8 mouse cellular contexts compared by ENCODE assay signal in the genomic region with DNA sequence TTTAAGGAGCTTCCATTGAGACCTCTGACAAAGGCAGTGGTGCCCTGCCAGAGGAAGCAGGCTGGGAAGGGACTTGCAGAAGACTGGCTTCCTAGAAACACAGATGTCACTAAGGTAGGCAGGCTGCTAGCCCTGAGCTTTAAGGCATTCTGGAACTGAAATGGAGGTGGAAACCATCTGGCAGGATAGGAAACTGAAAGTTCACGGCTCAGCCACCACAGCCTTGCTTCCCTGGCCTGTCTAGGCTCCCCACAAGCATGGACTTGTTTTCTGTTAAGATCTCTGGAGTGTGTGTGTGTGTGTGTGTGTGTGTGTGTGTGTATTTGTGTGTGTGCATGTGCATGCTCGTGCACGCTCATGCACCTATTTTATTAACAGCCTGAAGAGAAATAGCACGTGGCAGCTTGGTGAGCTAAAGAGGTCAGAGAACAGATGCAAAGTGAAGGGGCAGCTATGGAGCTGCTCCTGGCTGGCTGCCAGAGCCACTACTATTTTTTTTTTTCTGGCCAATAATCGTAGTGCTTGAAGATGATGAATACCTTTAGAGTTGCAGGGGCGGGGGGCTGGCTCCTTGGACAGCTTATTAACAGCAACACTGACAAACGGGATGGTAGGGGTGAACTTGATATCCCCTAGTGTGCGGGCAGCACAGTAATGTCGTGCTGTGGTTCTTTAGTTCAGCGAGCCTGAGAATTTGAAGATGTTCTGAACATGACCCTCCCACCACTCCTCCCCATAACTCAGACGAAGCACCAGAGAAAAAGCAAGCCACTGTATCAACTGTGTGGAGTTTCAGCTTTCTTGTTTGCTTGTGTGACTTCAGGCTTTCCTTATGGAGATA.
A peak's percentile ranks its signal among the peaks of the same experiment; 100 is the strongest.
DNase-seq lines count a peak whose midpoint lies in the region; ATAC-seq and TF ChIP-seq lines count a peak whose summit lies in the region.

No protein-coding gene starts in this region.

- H3K27ac ChIP-seq in heart, embryonic 14.5 days (replicated peaks in 1 of 2; ENCODE audit: control insufficient read depth in 1 of 2, insufficient read depth in 1 of 2, low read depth in 2 of 2, low read length in 2 of 2), result peak overlapping the region; percentile 51 to 85
- H3K27ac ChIP-seq in kidney, postnatal 0 days, result peak overlapping the region; percentile 5; the same call in 1 of the 2 replicates
- H3K27ac ChIP-seq in midbrain, embryonic 12.5 days (replicated peaks), result peak overlapping the region; percentile 25; the same call in 1 of the 2 replicates

- no peaks in the 10 kb centered on the region for H3K27me3 ChIP-seq in heart, embryonic 14.5 days (ENCODE audit: control insufficient read depth, insufficient read depth, low read length)
- no peaks in the 10 kb centered on the region for H3K27me3 ChIP-seq in kidney, postnatal 0 days (ENCODE audit: insufficient read depth, low read length)
- H3K27me3 ChIP-seq in midbrain, embryonic 12.5 days, result no peaks in the 10 kb centered on the region

- no peak overlapping the region; the same call in 1 of the 2 replicates for H3K9ac ChIP-seq in heart, embryonic 14.5 days (ENCODE audit: low read length)
- no peak overlapping the region for H3K9ac ChIP-seq in kidney, postnatal 0 days (ENCODE audit: low read depth, low read length)
- no peak overlapping the region for H3K9ac ChIP-seq in midbrain, embryonic 12.5 days (replicated peaks)

- no peaks in the 10 kb centered on the region for H3K9me3 ChIP-seq in heart, embryonic 14.5 days (ENCODE audit: control insufficient read depth, low read length)
- no peaks in the 10 kb centered on the region for H3K9me3 ChIP-seq in kidney, postnatal 0 days (replicated peaks; ENCODE audit: low read length)
- no peaks in the 10 kb centered on the region for H3K9me3 ChIP-seq in midbrain, embryonic 12.5 days

- no peak for TF ChIP-seq CTCF in kidney, postnatal 0 days (IDR thresholded peaks at IDR 0.05; ENCODE audit: low read depth)

- ATAC-seq in heart, embryonic 14.5 days (ENCODE audit: insufficient number of reproducible peaks, insufficient read depth, low FRiP score, low read depth), result no peak
- ATAC-seq in kidney, postnatal 0 days (replicated peaks; ENCODE audit: low FRiP score, low read depth), result peak; percentile 37
- ATAC-seq in midbrain, embryonic 12.5 days (ENCODE audit: low FRiP score, low read depth), result no peak

- no peak overlapping the region for H3K4me3 ChIP-seq in heart, embryonic 14.5 days (ENCODE audit: control insufficient read depth in 1 of 2, insufficient read depth in 1 of 2, low read depth in 1 of 2, low read length in 2 of 2)
- H3K4me3 ChIP-seq in kidney, postnatal 0 days (replicated peaks; ENCODE audit: low read depth, low read length), result no peak overlapping the region
- H3K4me3 ChIP-seq in midbrain, embryonic 12.5 days, result no peak overlapping the region

- H3K36me3 ChIP-seq in heart, embryonic 14.5 days (ENCODE audit: control insufficient read depth, insufficient read depth, low read length), result no peaks in the 10 kb centered on the region
- H3K36me3 ChIP-seq in kidney, postnatal 0 days (ENCODE audit: insufficient read depth, low read length), result no peaks in the 10 kb centered on the region
- no peaks in the 10 kb centered on the region for H3K36me3 ChIP-seq in midbrain, embryonic 12.5 days

- peak overlapping the region; percentile 34 for H3K4me2 ChIP-seq in heart, embryonic 14.5 days (ENCODE audit: low read length)
- peak overlapping the region; percentile 33 for H3K4me2 ChIP-seq in kidney, postnatal 0 days (ENCODE audit: low read length)
- H3K4me2 ChIP-seq in midbrain, embryonic 12.5 days (replicated peaks), result no peak overlapping the region

- intact Hi-C loops in gastrocnemius, postnatal 14 days (cut with DNase I; ENCODE audit: low total_unique reads), result no loop called here
- intact Hi-C loops in gastrocnemius, postnatal 36 days (cut with DNase I), result no loop called here

- peaks cover 36 to 51% of the 10 kb centered on the region in 2 experiments for H3K4me1 ChIP-seq in heart, embryonic 14.5 days (ENCODE audit: control insufficient read depth in 2 of 2, insufficient read depth in 2 of 2, low read length in 2 of 2)
- H3K4me1 ChIP-seq in kidney, postnatal 0 days (replicated peaks; ENCODE audit: insufficient read depth, low read length), result peaks cover 29% of the 10 kb centered on the region; the same call in 1 of the 2 replicates
- H3K4me1 ChIP-seq in midbrain, embryonic 12.5 days, result peaks cover 28% of the 10 kb centered on the region

- peak; percentile 14 for DNase-seq in gastrocnemius, postnatal 14 days
- no peak for DNase-seq in gastrocnemius, postnatal 36 days
- DNase-seq in CD4-positive helper T cell, adult 2 months (ENCODE audit: low read depth, low spot score), result peak; percentile 33
- DNase-seq in embryo, embryonic 11.5 days (ENCODE audit: low read depth, low spot score), result peak; percentile 55
- peak; percentile 89 for DNase-seq in kidney, postnatal 0 days (ENCODE audit: low spot score)
- no peak for DNase-seq in spleen, adult 18-20 months

- 15% methylated on average over 11 of the region's 11 CpGs for WGBS in heart, embryonic 14.5 days
- WGBS in kidney, postnatal 0 days, result 4% methylated on average over 11 of the region's 11 CpGs
- WGBS in midbrain, embryonic 12.5 days, result 52% methylated on average over 11 of the region's 11 CpGs

Comparison
In these comparisons a context has a peak if more than half of its experiments do, and no peak if none do; other contexts are left out.
1. DNase-seq: peak in gastrocnemius, postnatal 14 days (single experiment), CD4-positive helper T cell, adult 2 months (single experiment), embryo, embryonic 11.5 days (single experiment) and kidney, postnatal 0 days (single experiment); none in gastrocnemius, postnatal 36 days (0 of 2) and spleen, adult 18-20 months (0 of 2).
2. H3K27ac ChIP-seq: peak in every context shown above with its lines; median percentile 68 in heart, embryonic 14.5 days; 25 in midbrain, embryonic 12.5 days; 5 in kidney, postnatal 0 days.